Mouse (Mus musculus) stomach, embryonic 14.5 days (tissue): Measurements from ENCODE around the gene Myh6. TPM values are rescaled to one million over a fixed set of nuclear protein-coding genes. Genes with fewer than 3 reads are reported as not detected.
"Not testable (repeated sequence)": the region's sequence is repeated elsewhere in the genome, so short reads cannot be mapped to it uniquely, and the experiment has no call there.

Experiments
- ATAC-seq: fragments of 200-750 bp; cut with Nextera tagmentation; 2 replicates; pipeline ENCODE4 v1.8.0; 2017; ENCODE audit warnings: low read depth, moderate TSS enrichment; ENCODE audit not compliant: insufficient number of reproducible peaks, insufficient read depth, low FRiP score
- H3K27ac ChIP-seq: fragments of 300-500 bp; sonication (generic); 2 replicates; pipeline ENCODE4 v1.5.1; 2014; ENCODE audit warnings: mild to moderate bottlenecking, low read length, moderate library complexity, mixed read lengths
- H3K27me3 ChIP-seq: fragments of 300-500 bp; sonication (generic); 2 replicates; pipeline ENCODE4 v1.6.1; 2014; ENCODE audit warnings: low read length, control low read depth, mixed read lengths; ENCODE audit not compliant: control insufficient read depth, insufficient read depth
- H3K36me3 ChIP-seq: fragments of 300-500 bp; sonication (generic); 2 replicates; pipeline ENCODE4 v1.6.1; 2014; ENCODE audit warnings: mild to moderate bottlenecking, control low read depth, low read length, moderate library complexity, mixed read lengths; ENCODE audit not compliant: control insufficient read depth, insufficient read depth
- H3K4me1 ChIP-seq: fragments of 300-500 bp; sonication (generic); 2 replicates; pipeline ENCODE4 v1.6.1; 2014; ENCODE audit warnings: low read length, control low read depth, mixed read lengths; ENCODE audit not compliant: control insufficient read depth, insufficient read depth
- H3K4me2 ChIP-seq: fragments of 300-500 bp; sonication (generic); replicated peaks from 2 replicates; pipeline ENCODE4 v1.6.1; 2014; ENCODE audit warnings: low read depth, low read length, control low read depth
- H3K4me3 ChIP-seq: fragments of 300-500 bp; sonication (generic); 2 replicates; pipeline ENCODE4 v1.5.1; 2014; ENCODE audit warnings: low read depth, low read length, control low read depth
- H3K9ac ChIP-seq: fragments of 300-500 bp; sonication (generic); replicated peaks from 2 replicates; pipeline ENCODE4 v1.6.1; 2014; ENCODE audit warnings: low read depth, mild to moderate bottlenecking, control low read depth, low read length, moderate library complexity, mixed read lengths
- H3K9me3 ChIP-seq: fragments of 300-500 bp; sonication (generic); 2 replicates; pipeline ENCODE4 v1.6.1; 2016; ENCODE audit warnings: low read depth, low read length, control low read depth; ENCODE audit not compliant: control insufficient read depth
- WGBS: fragments of 180-500 bp; shearing (Covaris S2); extraction: QIAGEN DNeasy Blood & Tissue Kit; methylation state at CpG from one replicate; pipeline ENCODE4 v1.1.7; 2014; 5-methylcytosine and 5-hydroxymethylcytosine counted together
- polyA plus RNA-seq: library from polyadenylated mRNA; unstranded; fragments of >200 nt; fragmentation: Nextera tagmentation; extraction: Ambion mirVana; gene quantifications from 2 replicates; pipeline ENCODE4 v1.2.1, GENCODE M21; 2014

The Myh6 gene
- polyA plus RNA-seq, 1 experiment from 2014 or later = 0.75 TPM

GRCm38 (mm10) chr14:54947008-54947407 is 19.7 kb downstream of the Myh6 start:
- not testable (repeated sequence) for ATAC-seq, H3K27ac ChIP-seq, H3K36me3 ChIP-seq, H3K9ac ChIP-seq, H3K4me3 ChIP-seq, H3K4me2 ChIP-seq, H3K4me1 ChIP-seq, H3K27me3 ChIP-seq, H3K9me3 ChIP-seq
- WGBS = 81% methylated on average over 8 of the region's 11 CpGs

- no peak overlapping the region for H3K4me3 ChIP-seq
- H3K27ac ChIP-seq = no peak overlapping the region
Measured at GRCm38 (mm10) chr14:54945975-54946704, 20.6 kb downstream of the Myh6 start.

GRCm38 (mm10) chr14:54944939-54945338 is 21.8 kb downstream of the Myh6 start:
- no peak overlapping the region for H3K27ac ChIP-seq
- H3K9me3 ChIP-seq = no peaks in the 10 kb centered on the region
- 60% methylated on average over 2 of the region's 2 CpGs for WGBS
- no peaks in the 10 kb centered on the region for H3K4me1 ChIP-seq
- H3K9ac ChIP-seq = no peak overlapping the region
- H3K4me2 ChIP-seq = no peak overlapping the region
- no peaks in the 10 kb centered on the region for H3K27me3 ChIP-seq
- no peaks in the 10 kb centered on the region for H3K36me3 ChIP-seq
- no peak overlapping the region for H3K4me3 ChIP-seq
- no peak for ATAC-seq

More at GRCm38 (mm10) chr14:54945975-54946704, 20.6 kb downstream of the Myh6 start:
- H3K27me3 ChIP-seq = no peaks in the 10 kb centered on the region
- H3K4me2 ChIP-seq = no peak overlapping the region
- no peaks in the 10 kb centered on the region for H3K4me1 ChIP-seq
- WGBS = 78% methylated on average over 19 of the region's 19 CpGs
- no peak overlapping the region for H3K9ac ChIP-seq
- ATAC-seq = no peak
- H3K36me3 ChIP-seq = no peaks in the 10 kb centered on the region
- no peaks in the 10 kb centered on the region for H3K9me3 ChIP-seq

- 97% methylated on average over 7 of the region's 7 CpGs for WGBS
Measured at GRCm38 (mm10) chr14:54943971-54944370, 22.8 kb downstream of the Myh6 start.

GRCm38 (mm10) chr14:54942479-54942878 is 24.2 kb downstream of the Myh6 start:
- no peak overlapping the region for H3K9ac ChIP-seq
- H3K4me3 ChIP-seq = no peak overlapping the region
- ATAC-seq = no peak
- no peaks in the 10 kb centered on the region for H3K4me1 ChIP-seq
- H3K9me3 ChIP-seq = no peaks in the 10 kb centered on the region
- H3K36me3 ChIP-seq = no peaks in the 10 kb centered on the region
- no peak overlapping the region for H3K4me2 ChIP-seq
- no peak overlapping the region for H3K27ac ChIP-seq
- WGBS = 83% methylated on average over 8 of the region's 8 CpGs
- no peaks in the 10 kb centered on the region for H3K27me3 ChIP-seq

More at GRCm38 (mm10) chr14:54943971-54944370, 22.8 kb downstream of the Myh6 start:
- no peaks in the 10 kb centered on the region for H3K36me3 ChIP-seq
- no peak overlapping the region for H3K4me3 ChIP-seq
- no peak overlapping the region for H3K4me2 ChIP-seq
- no peaks in the 10 kb centered on the region for H3K4me1 ChIP-seq
- H3K27ac ChIP-seq = no peak overlapping the region
- no peak for ATAC-seq
- no peaks in the 10 kb centered on the region for H3K27me3 ChIP-seq
- no peak overlapping the region for H3K9ac ChIP-seq
- H3K9me3 ChIP-seq = no peaks in the 10 kb centered on the region

GRCm38 (mm10) chr14:54941024-54941978 is 25.4 kb downstream of the Myh6 start:
- H3K27ac ChIP-seq = no peak overlapping the region
- no peaks in the 10 kb centered on the region for H3K36me3 ChIP-seq
- H3K4me3 ChIP-seq = no peak overlapping the region
- H3K27me3 ChIP-seq = no peaks in the 10 kb centered on the region
- no peaks in the 10 kb centered on the region for H3K9me3 ChIP-seq
- WGBS = 59% methylated on average over 13 of the region's 13 CpGs
- no peak for ATAC-seq
- H3K9ac ChIP-seq = no peak overlapping the region
- H3K4me1 ChIP-seq = no peaks in the 10 kb centered on the region
- no peak overlapping the region for H3K4me2 ChIP-seq

- Histone ChIP-seq H3K9ac (no peak overlapping the region), H3K27me3 (no peaks in the 10 kb centered on the region), H3K4me2 (no peak overlapping the region), H3K27ac (no peak overlapping the region), H3K36me3 (no peaks in the 10 kb centered on the region), H3K9me3 (no peaks in the 10 kb centered on the region), H3K4me1 (no peaks in the 10 kb centered on the region), H3K4me3 (no peak overlapping the region)
- no peak for ATAC-seq
- 66% methylated on average over 3 of the region's 3 CpGs for WGBS
Measured at GRCm38 (mm10) chr14:54940176-54940530, 26.6 kb downstream of the Myh6 start.

- no peak overlapping the region for H3K4me3 ChIP-seq
- no peaks in the 10 kb centered on the region for H3K36me3 ChIP-seq
- WGBS = 46% methylated on average over 12 of the region's 12 CpGs
- no peak overlapping the region for H3K4me2 ChIP-seq
- no peak overlapping the region for H3K27ac ChIP-seq
- ATAC-seq = no peak
- H3K27me3 ChIP-seq = no peaks in the 10 kb centered on the region
- no peaks in the 10 kb centered on the region for H3K9me3 ChIP-seq
- no peak overlapping the region for H3K9ac ChIP-seq
- no peaks in the 10 kb centered on the region for H3K4me1 ChIP-seq
Measured at GRCm38 (mm10) chr14:54939434-54940175, 27.1 kb downstream of the Myh6 start.
